Mouse (Mus musculus): ENCODE measurements around the gene Galntl6.

The Galntl6 gene

GRCm38 (mm10) chr8:57842462-57843391 is 1069.7 kb downstream of the Galntl6 start:
- peak; percentile 10 for DNase-seq (ENCODE audit: low spot score)

GRCm38 (mm10) chr8:57841446-57841845 is 1071.0 kb downstream of the Galntl6 start:
- DNase-seq (ENCODE audit: low spot score) = peak; percentile 40

- DNase-seq (ENCODE audit: low spot score) = no peak
These were observed 1075.1 kb downstream of the Galntl6 start for GRCm38 (mm10) chr8:57837384-57837783.

DNA sequence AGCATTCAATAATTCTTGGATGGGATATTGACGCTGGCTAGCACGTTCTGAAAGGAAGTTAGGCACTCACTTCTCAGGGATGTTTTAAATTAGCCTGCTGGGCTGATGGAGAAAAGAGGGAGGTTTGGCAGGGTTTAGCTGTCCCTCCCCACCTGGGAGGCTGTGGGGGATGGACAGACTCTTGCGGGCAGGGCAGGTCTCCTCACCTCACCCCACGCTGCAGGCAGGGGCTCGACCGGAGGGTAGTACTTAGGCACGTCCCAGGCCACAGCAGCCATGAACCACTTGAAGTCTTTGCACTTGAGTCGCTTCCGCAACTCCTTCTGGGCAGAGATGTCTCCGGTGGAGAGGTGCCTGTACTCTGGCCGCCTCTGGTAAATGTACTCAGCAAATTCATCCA is 1075.5 kb downstream of the Galntl6 start:
- no peak for DNase-seq (ENCODE audit: low spot score)

- DNase-seq (ENCODE audit: low spot score) = no peak
These were observed 1076.1 kb downstream of the Galntl6 start for GRCm38 (mm10) chr8:57836201-57836883.

DNA sequence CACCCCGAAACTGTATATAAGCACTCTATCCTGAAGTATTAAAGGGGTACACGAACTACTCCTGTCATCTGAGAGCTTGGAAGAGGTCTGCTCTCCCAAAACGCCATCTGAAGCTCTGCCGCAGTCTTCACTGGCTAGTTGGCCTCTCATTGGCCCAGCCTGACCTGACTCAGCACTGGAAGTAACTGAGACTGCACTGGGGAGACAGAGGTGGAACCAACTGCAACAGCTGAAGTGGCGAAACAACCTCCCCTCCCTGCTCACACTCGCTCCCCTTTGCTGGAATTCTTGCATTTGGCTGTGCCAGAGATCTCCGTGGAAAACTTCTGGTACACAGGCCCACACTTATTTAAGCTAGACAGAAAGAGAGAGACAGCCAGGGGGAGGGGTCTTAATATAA is 1089.3 kb downstream of the Galntl6 start:
- no peak for DNase-seq (ENCODE audit: low spot score)

DNA sequence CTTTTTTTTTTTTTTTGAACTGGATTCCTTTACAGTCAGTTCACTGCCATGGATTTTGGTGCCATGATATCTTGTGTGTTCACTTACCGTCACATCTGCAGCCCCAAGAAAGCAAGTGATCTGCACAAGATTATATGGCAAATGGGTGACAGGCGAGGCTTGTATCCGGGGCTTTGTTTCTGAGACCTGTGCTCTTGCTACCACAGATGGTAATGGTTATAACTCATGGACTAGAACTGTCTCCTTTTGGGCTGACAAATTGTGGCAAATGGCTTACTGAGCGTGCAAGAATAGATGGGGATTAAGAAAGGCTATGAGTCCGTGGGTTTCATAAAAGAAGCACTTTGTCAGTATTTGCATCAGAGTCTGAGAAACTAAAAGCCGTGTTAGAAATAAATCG is 1096.4 kb downstream of the Galntl6 start:
- no peak for DNase-seq (ENCODE audit: low spot score)

GRCm38 (mm10) chr8:57807060-57807459 is 1105.4 kb downstream of the Galntl6 start:
- no peak for DNase-seq (ENCODE audit: low spot score)

- no peak for DNase-seq (ENCODE audit: low spot score)
These were observed 1107.3 kb downstream of the Galntl6 start for GRCm38 (mm10) chr8:57805094-57805493.

DNA sequence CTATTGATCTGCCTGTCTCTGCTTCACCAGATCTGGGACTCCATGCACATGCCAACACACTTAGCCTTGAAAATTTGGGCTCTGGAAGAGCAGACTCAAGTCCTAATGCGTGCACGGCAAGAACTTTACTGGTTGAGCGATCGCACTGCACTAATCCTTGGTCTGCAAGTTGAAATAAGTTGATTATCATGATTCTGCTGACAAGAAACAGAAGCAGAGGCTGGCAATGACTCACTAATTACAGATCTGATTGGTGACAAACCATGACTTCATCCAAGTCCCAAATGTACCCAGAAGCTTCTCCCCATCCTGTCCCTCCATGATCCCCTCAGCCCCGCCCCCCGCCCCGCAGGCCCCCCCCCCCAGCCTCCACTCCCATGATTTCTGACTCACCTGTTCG is 1108.6 kb downstream of the Galntl6 start:
- no peak for DNase-seq (ENCODE audit: low spot score)

GRCm38 (mm10) chr8:57801197-57801596 is 1111.2 kb downstream of the Galntl6 start:
- no peak for DNase-seq (ENCODE audit: low spot score)

DNA sequence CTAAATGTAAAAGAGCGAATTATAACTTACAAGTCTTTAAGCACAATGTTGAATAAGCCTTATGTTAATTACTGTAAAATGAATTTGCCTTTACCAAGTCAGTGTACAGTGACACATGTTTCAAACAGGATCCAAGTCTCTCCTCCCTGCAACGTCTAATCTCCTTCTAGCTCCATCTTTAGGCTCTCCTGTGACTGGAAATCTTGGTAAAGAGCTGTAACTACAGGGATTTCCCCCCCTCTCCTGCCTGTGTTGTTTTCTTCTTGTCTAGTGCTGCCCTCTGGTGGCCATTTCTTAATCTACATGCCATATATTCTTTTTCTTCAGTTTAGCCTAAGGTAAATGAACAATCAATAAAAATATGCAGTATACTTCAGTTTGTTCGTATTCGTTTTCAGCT is 1112.1 kb downstream of the Galntl6 start:
- DNase-seq (ENCODE audit: low spot score) = peak; percentile 93

DNA sequence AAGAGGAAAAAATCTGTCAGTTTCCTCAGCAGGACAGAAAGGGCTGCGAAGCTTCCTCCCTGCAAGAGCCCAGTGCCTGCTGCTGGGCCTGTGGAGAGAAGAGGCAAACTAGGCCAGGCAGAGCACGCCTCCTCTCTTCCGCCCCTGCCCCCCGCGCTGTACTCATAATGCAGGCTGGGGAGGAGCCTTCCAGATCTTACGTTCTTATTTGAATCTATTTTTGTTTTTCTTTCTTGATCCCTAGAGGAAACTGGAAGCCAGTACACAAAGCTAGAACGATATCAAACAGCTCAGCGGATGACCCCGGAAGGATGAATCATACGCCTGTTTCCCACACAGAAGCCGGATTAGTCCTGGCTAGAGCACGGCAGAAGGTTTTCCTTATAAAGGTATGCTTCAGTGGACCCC is 1112.6 kb downstream of the Galntl6 start:
- peak; percentile 35 for DNase-seq (ENCODE audit: low spot score)

GRCm38 (mm10) chr8:57793455-57793854 is 1119.0 kb downstream of the Galntl6 start:
- DNase-seq (ENCODE audit: low spot score) = no peak

DNA sequence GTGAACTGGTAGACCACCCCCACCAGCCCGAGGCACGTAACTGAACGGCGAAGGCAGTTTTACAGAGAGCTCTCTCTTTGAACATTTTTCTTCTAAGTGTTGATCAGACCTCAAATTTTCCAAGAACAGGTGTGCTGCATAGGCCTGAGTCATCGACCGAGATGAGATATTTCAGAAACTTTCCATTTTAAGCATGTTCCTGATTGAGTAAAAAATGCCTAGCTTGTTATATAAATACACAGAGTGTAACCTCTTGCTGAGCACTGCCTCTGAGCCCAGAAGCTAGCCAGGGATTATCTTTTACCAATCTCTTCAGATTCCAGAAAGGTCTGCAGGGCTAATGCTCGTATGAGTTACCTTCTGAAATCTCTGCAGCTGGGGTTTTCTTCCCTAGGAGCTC is 1120.2 kb downstream of the Galntl6 start:
- no peak for DNase-seq (ENCODE audit: low spot score)

- peak; percentile 57 for DNase-seq (ENCODE audit: low spot score)
These were observed 1121.1 kb downstream of the Galntl6 start for GRCm38 (mm10) chr8:57791309-57791721.

DNA sequence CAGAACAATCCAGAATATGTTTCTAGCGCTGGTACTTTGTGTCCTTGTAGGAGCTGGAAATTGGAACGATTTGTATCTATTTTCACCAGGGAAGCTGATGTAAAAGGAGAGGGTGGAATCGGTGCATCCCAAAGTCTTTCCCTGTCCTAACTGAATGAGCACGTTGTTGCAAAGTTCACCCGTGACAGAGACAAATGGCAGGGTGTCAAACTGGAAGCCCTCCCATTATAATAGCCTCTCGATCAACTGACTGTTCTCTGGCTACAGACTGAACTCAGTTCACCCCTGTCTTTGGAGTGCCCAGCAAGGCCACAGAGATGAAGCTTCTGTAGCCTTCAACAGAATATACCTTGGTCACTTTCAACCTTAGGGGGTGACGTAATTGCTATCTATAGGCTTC is 1132.9 kb downstream of the Galntl6 start:
- no peak for DNase-seq (ENCODE audit: low spot score)

DNA sequence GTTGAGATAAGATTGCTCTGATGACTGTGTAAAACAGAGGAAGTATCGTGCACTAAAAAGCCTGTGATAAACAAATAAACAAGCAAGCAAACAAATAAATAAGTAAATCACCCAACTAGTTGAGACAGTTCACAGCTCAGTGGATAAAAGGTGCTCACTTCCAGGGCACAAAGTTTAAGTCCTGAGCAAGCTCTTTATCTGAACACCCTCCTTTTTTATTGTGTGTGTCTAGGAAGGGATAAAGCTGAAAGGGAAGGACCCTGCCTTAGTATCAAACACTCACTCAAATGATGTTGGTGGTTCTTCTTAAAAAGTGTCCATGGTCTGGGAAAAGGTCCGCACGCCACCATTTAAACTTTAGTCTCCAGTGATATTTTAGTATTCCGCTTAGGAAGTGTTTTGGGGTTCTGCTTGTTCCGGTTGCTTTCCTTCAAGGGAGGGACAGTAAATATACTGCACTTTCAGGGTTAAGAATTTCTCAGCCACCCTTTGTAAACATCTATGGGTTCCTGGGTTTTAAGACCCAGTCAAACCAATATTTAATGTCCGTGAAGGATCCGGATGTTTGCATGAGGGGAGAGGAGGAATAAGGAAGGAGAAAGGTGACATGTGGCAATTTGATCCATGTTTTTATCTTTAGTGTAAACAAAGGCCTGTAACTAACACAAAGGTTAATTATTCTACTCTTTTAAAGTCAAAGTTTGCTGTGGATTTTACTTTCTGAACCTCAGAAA is 1134.3 kb downstream of the Galntl6 start:
- DNase-seq (ENCODE audit: low spot score) = no peak

- DNase-seq (ENCODE audit: low spot score) = no peak
These were observed 1135.7 kb downstream of the Galntl6 start for GRCm38 (mm10) chr8:57776723-57777122.

DNA sequence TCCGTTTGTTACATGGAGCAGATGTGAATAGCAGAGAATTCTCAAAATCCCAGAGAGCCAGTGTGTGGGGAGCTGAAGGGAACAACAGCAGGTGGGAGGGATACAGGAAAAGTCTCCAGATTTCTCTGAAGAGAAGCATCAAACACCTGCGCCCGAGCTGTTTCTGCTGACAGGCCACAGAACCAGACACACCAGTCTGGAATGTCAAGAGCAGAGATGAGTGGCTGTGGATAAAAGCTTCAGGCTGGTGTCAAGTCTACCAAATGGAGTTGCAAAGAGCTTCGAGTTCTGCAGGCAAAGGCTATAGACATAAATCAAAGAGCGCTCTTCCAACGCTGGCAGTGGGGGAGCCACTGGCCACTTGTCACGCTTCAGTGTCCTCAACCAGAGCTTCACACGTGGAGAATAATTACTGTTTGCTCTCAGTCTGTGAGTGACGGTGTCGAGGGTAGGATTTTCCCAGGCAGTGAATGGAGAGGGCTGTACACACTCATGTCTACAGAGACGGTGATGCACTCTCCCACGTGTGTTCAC is 1139.6 kb downstream of the Galntl6 start:
- no peak for DNase-seq (ENCODE audit: low spot score)

- DNase-seq (ENCODE audit: low spot score) = no peak
These were observed 1144.9 kb downstream of the Galntl6 start for GRCm38 (mm10) chr8:57767541-57767940.

- DNase-seq (ENCODE audit: low spot score) = no peak
These were observed 1145.9 kb downstream of the Galntl6 start for GRCm38 (mm10) chr8:57766471-57767065.

Measured in layer of hippocampus, adult 11-12 months (tissue).